Mouse (Mus musculus) kidney, adult 2 months (tissue): ENCODE measurements at regions not wholly inside any gene's neighbourhood (a gene's known extent, or its start where the extent isn't known, plus 50 kb on each side); places are given as distances from the start of the nearest gene placed in this dataset.

ENCODE experiments used
- CTCF ChIP-seq: fragments of 200-500 bp; conservative IDR thresholded peaks from 2 replicates; pipeline ENCODE4 v1.5.1; 2011; ENCODE audit warnings: low read depth, mild to moderate bottlenecking, control low read depth, low read length, moderate library complexity, mixed read lengths; ENCODE audit not compliant: insufficient read depth, insufficient read length
- POLR2A ChIP-seq: fragments of 200-500 bp; IDR thresholded peaks from one replicate; pipeline ENCODE4 v1.6.1; 2011; ENCODE audit warnings: low read depth, low read length, control low read depth

GRCm38 (mm10) chr12:27130544-27130943, 211.8 kb downstream of the Sox11 start:
- TF ChIP-seq POLR2A (no peak), CTCF (no peak)
